Comparison of ENCODE assay signal across 14 mouse cellular contexts in genomic region chr12:54263733-54264417, GRCm38 (mm10).
DNase-seq lines count a peak whose midpoint lies in the region; ATAC-seq lines count a peak whose summit lies in the region.
"Had no signal": no experiment of that assay in that cellular context is flagged by ENCODE, and none has a peak within 500 bp of the region (broad histone marks: within the 10 kb centered on the region; RNA-seq: fewer than 3 reads in every experiment).

No protein-coding gene starts in this region.

- no peaks in the 10 kb centered on the region for H3K36me3 ChIP-seq in kidney, embryonic 14.5 days (ENCODE audit: control insufficient read depth, insufficient read depth, low read length)
- H3K36me3 ChIP-seq in embryonic facial prominence, embryonic 10.5 days (replicated peaks), result no peaks in the 10 kb centered on the region
- H3K36me3 ChIP-seq: neural tube, embryonic 12.5 days had no signal

- peaks cover 4% of the 10 kb centered on the region; the same call in 1 of the 2 replicates for H3K4me1 ChIP-seq in kidney, embryonic 14.5 days (ENCODE audit: control insufficient read depth, insufficient read depth, low read length)
- peaks cover 28% of the 10 kb centered on the region for H3K4me1 ChIP-seq in embryonic facial prominence, embryonic 10.5 days
- H3K4me1 ChIP-seq: neural tube, embryonic 12.5 days had no signal

- no peak overlapping the region for H3K4me2 ChIP-seq in kidney, embryonic 14.5 days (replicated peaks; ENCODE audit: low read depth, low read length)
- H3K4me2 ChIP-seq: neural tube, embryonic 12.5 days had no signal

- H3K9ac ChIP-seq in kidney, embryonic 14.5 days (ENCODE audit: low read depth, low read length), result no peak overlapping the region
- H3K9ac ChIP-seq: liver, embryonic 14.5 days; neural tube, embryonic 12.5 days had no signal

- 58% methylated on average over 13 of the region's 13 CpGs for WGBS in kidney, embryonic 14.5 days
- WGBS in embryonic facial prominence, embryonic 10.5 days, result 50% methylated on average over 13 of the region's 13 CpGs

- H3K27ac ChIP-seq in kidney, embryonic 14.5 days (ENCODE audit: low read depth, low read length), result no peak overlapping the region
- H3K27ac ChIP-seq in embryonic facial prominence, embryonic 10.5 days (replicated peaks), result 0 out of 2 replicates have a peak overlapping the region, but pooled peaks have one; percentile 48
- H3K27ac ChIP-seq: liver, embryonic 14.5 days; neural tube, embryonic 12.5 days had no signal

- H3K27me3 ChIP-seq in kidney, embryonic 14.5 days (ENCODE audit: control insufficient read depth, insufficient read depth, low read length), result no peaks in the 10 kb centered on the region
- H3K27me3 ChIP-seq in embryonic facial prominence, embryonic 10.5 days (replicated peaks; ENCODE audit: low read depth, poor library complexity, severe bottlenecking), result peaks cover 6% of the 10 kb centered on the region; the same call in 1 of the 2 replicates
- H3K27me3 ChIP-seq: neural tube, embryonic 12.5 days had no signal

- no peaks in the 10 kb centered on the region for H3K9me3 ChIP-seq in kidney, embryonic 14.5 days (ENCODE audit: control insufficient read depth, low read length)
- no peaks in the 10 kb centered on the region for H3K9me3 ChIP-seq in embryonic facial prominence, embryonic 10.5 days
- H3K9me3 ChIP-seq: neural tube, embryonic 12.5 days had no signal

- no peak for ATAC-seq in kidney, embryonic 14.5 days (ENCODE audit: low FRiP score, low TSS enrichment)
- ATAC-seq: hindbrain, embryonic 16.5 days had no signal

- DNase-seq in kidney, adult 11 months, result peak; percentile 40
- peak; percentile 12 for DNase-seq in ZHBTc4 (ENCODE audit: low read depth, low spot score)
- peak; percentile 56 for DNase-seq in embryonic facial prominence, embryonic 10.5 days (ENCODE audit: low spot score)
- DNase-seq in kidney, postnatal 14 days, result peak; percentile 40
- DNase-seq in cerebellum, postnatal 4 days (ENCODE audit: low spot score in 2 of 2), result no peak
- no peak for DNase-seq in right cerebral cortex, adult 2 months (ENCODE audit: low spot score in 2 of 2)
- DNase-seq: adrenal gland, postnatal 10 days; cerebellum, adult 11-12 months; right cerebral cortex, postnatal 4 days; thymus, postnatal 14 days had no signal

- H3K4me3 ChIP-seq in kidney, embryonic 14.5 days (ENCODE audit: low read length), result no peak overlapping the region
- H3K4me3 ChIP-seq in embryonic facial prominence, embryonic 10.5 days, result no peak overlapping the region
- H3K4me3 ChIP-seq: neural tube, embryonic 12.5 days had no signal

Comparison
In these comparisons a context has a peak if more than half of its experiments do, and no peak if none do; other contexts are left out.
1. DNase-seq: peak in kidney, adult 11 months (single experiment), ZHBTc4 (single experiment), embryonic facial prominence, embryonic 10.5 days (single experiment) and kidney, postnatal 14 days (single experiment); none in cerebellum, postnatal 4 days (0 of 2) and right cerebral cortex, adult 2 months (0 of 2).